ENCODE assay signal across 13 mouse cellular contexts in the genomic region with DNA sequence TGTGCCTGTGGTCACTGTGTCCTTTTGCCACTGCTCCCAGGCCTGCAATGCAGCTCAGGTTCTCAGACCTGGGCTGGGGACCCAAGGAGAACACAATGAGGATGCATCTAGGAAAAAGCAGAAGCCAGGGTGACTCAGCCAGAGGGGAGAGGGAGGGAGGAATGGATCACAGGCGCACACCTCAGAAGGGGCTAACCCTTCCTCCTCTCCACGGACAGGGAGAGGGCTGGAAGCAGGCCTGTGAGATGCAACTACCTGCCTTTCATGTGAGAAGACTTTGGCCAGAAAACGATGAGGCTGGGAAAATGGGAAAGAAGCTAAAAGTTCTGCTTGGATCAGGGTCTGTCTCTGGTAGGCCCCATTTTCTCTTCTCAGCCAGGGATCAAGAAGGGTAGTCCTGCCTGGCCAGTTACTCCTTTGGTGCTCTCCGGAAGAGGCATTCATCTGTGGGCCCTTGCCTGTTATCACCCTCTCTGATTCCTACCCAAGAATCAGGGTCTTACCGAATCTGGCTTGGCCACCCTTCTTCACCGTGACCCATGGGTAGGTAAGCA. TPM values are rescaled to one million over a fixed set of nuclear protein-coding genes. Genes with fewer than 3 reads are reported as not detected.
DNase-seq lines count a peak whose midpoint lies in the region; ATAC-seq and TF ChIP-seq lines count a peak whose summit lies in the region.
"Had no signal": no experiment of that assay in that cellular context is flagged by ENCODE, and none has a peak within 500 bp of the region (broad histone marks: within the 10 kb centered on the region; RNA-seq: fewer than 3 reads in every experiment).

No protein-coding gene starts in this region.

- TF ChIP-seq EP300 in lung, postnatal 0 days (IDR thresholded peaks at IDR 0.05), result no peak

- no peak overlapping the region for H3K9ac ChIP-seq in lung, embryonic 15.5 days
- H3K9ac ChIP-seq in forebrain, postnatal 0 days, result no peak overlapping the region
- peak overlapping the region; percentile 25; the same call in 1 of the 2 replicates for H3K9ac ChIP-seq in limb, embryonic 14.5 days (ENCODE audit: low read depth, low read length, severe bottlenecking)
- peak overlapping the region; percentile 34; the same call in 1 of the 2 replicates for H3K9ac ChIP-seq in neural tube, embryonic 14.5 days (replicated peaks; ENCODE audit: low read depth, low read length)
- no peak overlapping the region for H3K9ac ChIP-seq in lung, postnatal 0 days (replicated peaks; ENCODE audit: low read depth)
- H3K9ac ChIP-seq: intestine, embryonic 15.5 days; liver, embryonic 15.5 days had no signal

- H3K9me3 ChIP-seq in lung, embryonic 15.5 days, result no peaks in the 10 kb centered on the region
- no peaks in the 10 kb centered on the region for H3K9me3 ChIP-seq in forebrain, postnatal 0 days (ENCODE audit: low read length)
- H3K9me3 ChIP-seq in limb, embryonic 14.5 days (ENCODE audit: control insufficient read depth, low read length), result no peaks in the 10 kb centered on the region
- H3K9me3 ChIP-seq in neural tube, embryonic 14.5 days (ENCODE audit: control insufficient read depth, low read length), result no peaks in the 10 kb centered on the region
- no peaks in the 10 kb centered on the region for H3K9me3 ChIP-seq in lung, postnatal 0 days (ENCODE audit: low read length)
- H3K9me3 ChIP-seq: intestine, embryonic 15.5 days; liver, embryonic 15.5 days had no signal

- H3K4me3 ChIP-seq in lung, embryonic 15.5 days, result no peak overlapping the region
- H3K4me3 ChIP-seq in forebrain, postnatal 0 days (ENCODE audit: low read depth, low read length), result no peak overlapping the region
- no peak overlapping the region for H3K4me3 ChIP-seq in limb, embryonic 14.5 days (replicated peaks; ENCODE audit: low read length)
- no peak overlapping the region for H3K4me3 ChIP-seq in neural tube, embryonic 14.5 days (ENCODE audit: low read depth, low read length)
- no peak overlapping the region for H3K4me3 ChIP-seq in lung, postnatal 0 days (ENCODE audit: low read depth, low read length)
- H3K4me3 ChIP-seq: intestine, embryonic 15.5 days; liver, embryonic 15.5 days had no signal

- intact Hi-C loops in heart, postnatal 25 days (cut with DNase I), result no loop called here

- TF ChIP-seq POLR2A in limb, embryonic 14.5 days (IDR thresholded peaks at IDR 0.05; ENCODE audit: borderline replicate concordance, extremely low read depth, insufficient read depth, insufficient read length), result no peak

- no peak for ATAC-seq in lung, embryonic 15.5 days (ENCODE audit: borderline replicate concordance, extremely low read depth, low FRiP score, low TSS enrichment)
- 0 out of 2 replicates have a peak, but pooled peaks have one; percentile 0 for ATAC-seq in forebrain, postnatal 0 days
- no peak for ATAC-seq in limb, embryonic 14.5 days (ENCODE audit: low FRiP score, low read depth)
- peak; percentile 13 for ATAC-seq in neural tube, embryonic 14.5 days (ENCODE audit: low read depth)
- no peak for ATAC-seq in lung, postnatal 0 days
- ATAC-seq: intestine, embryonic 15.5 days had no signal

- H3K27ac ChIP-seq in lung, embryonic 15.5 days, result peak overlapping the region; percentile 9; the same call in 1 of the 2 replicates
- peak overlapping the region; percentile 64 for H3K27ac ChIP-seq in forebrain, postnatal 0 days (ENCODE audit: low read depth, low read length)
- H3K27ac ChIP-seq in limb, embryonic 14.5 days (replicated peaks; ENCODE audit: low read depth, low read length), result peak overlapping the region; percentile 39; the same call in 1 of the 2 replicates
- H3K27ac ChIP-seq in neural tube, embryonic 14.5 days (ENCODE audit: low read depth, low read length), result peak overlapping the region; percentile 79
- H3K27ac ChIP-seq in lung, postnatal 0 days (ENCODE audit: low read length), result no peak overlapping the region
- H3K27ac ChIP-seq: intestine, embryonic 15.5 days; liver, embryonic 15.5 days had no signal

- no peak for DNase-seq in lung, postnatal 25 days (ENCODE audit: low spot score)
- no peak for DNase-seq in forebrain, postnatal 0 days
- DNase-seq in limb, embryonic 14.5 days (ENCODE audit: low spot score), result no peak
- no peak for DNase-seq in adrenal gland, adult 18-20 months (ENCODE audit: low spot score in 2 of 2)
- no peak for DNase-seq in heart, postnatal 25 days (ENCODE audit: low spot score)
- DNase-seq in lung, postnatal 0 days (ENCODE audit: low spot score), result no peak
- DNase-seq: cerebellum, postnatal 36 days; layer of hippocampus, adult 9-11 months had no signal

- no peak for TF ChIP-seq CTCF in forebrain, postnatal 0 days (IDR thresholded peaks at IDR 0.05; ENCODE audit: low read depth)
- TF ChIP-seq CTCF in lung, postnatal 0 days (IDR thresholded peaks at IDR 0.05), result no peak

- WGBS in lung, embryonic 15.5 days, result 76% methylated on average over 6 of the region's 6 CpGs
- 40% methylated on average over 6 of the region's 6 CpGs for WGBS in forebrain, postnatal 0 days
- 72% methylated on average over 6 of the region's 6 CpGs for whole genome bisulfite sequencing in limb, embryonic 14.5 days
- WGBS in neural tube, embryonic 14.5 days, result 54% methylated on average over 6 of the region's 6 CpGs
- 78% methylated on average over 6 of the region's 6 CpGs for WGBS in lung, postnatal 0 days

- no peak overlapping the region for H3K4me2 ChIP-seq in lung, embryonic 15.5 days
- H3K4me2 ChIP-seq in forebrain, postnatal 0 days (ENCODE audit: low read depth), result no peak overlapping the region
- H3K4me2 ChIP-seq in limb, embryonic 14.5 days (replicated peaks; ENCODE audit: low read depth, low read length, severe bottlenecking), result no peak overlapping the region
- H3K4me2 ChIP-seq in neural tube, embryonic 14.5 days (ENCODE audit: low read depth, low read length), result peak overlapping the region; percentile 15; the same call in 1 of the 2 replicates
- no peak overlapping the region for H3K4me2 ChIP-seq in lung, postnatal 0 days (replicated peaks; ENCODE audit: low read depth, low read length)
- H3K4me2 ChIP-seq: heart, embryonic 11.5 days; intestine, embryonic 15.5 days; liver, embryonic 15.5 days had no signal

- H3K36me3 ChIP-seq in lung, embryonic 15.5 days, result no peaks in the 10 kb centered on the region
- peaks cover 7% of the 10 kb centered on the region; the same call in 1 of the 2 replicates for H3K36me3 ChIP-seq in forebrain, postnatal 0 days (ENCODE audit: insufficient read depth)
- H3K36me3 ChIP-seq in limb, embryonic 14.5 days (ENCODE audit: control insufficient read depth, insufficient read depth, low read length), result peaks cover 5% of the 10 kb centered on the region
- H3K36me3 ChIP-seq in neural tube, embryonic 14.5 days (ENCODE audit: control insufficient read depth, insufficient read depth, low read length), result no peaks in the 10 kb centered on the region
- no peaks in the 10 kb centered on the region for H3K36me3 ChIP-seq in lung, postnatal 0 days (ENCODE audit: insufficient read depth, low read length)
- H3K36me3 ChIP-seq: liver, embryonic 15.5 days had no signal

- H3K27me3 ChIP-seq in lung, embryonic 15.5 days, result no peaks in the 10 kb centered on the region
- H3K27me3 ChIP-seq in forebrain, postnatal 0 days (ENCODE audit: insufficient read depth, low read length), result no peaks in the 10 kb centered on the region
- no peaks in the 10 kb centered on the region for H3K27me3 ChIP-seq in limb, embryonic 14.5 days (ENCODE audit: control insufficient read depth, insufficient read depth, low read length)
- no peaks in the 10 kb centered on the region for H3K27me3 ChIP-seq in neural tube, embryonic 14.5 days (ENCODE audit: control insufficient read depth, insufficient read depth, low read length)
- no peaks in the 10 kb centered on the region for H3K27me3 ChIP-seq in lung, postnatal 0 days (replicated peaks; ENCODE audit: insufficient read depth, low read length)
- H3K27me3 ChIP-seq: intestine, embryonic 15.5 days; liver, embryonic 15.5 days had no signal

- H3K4me1 ChIP-seq in lung, embryonic 15.5 days, result peaks cover 46% of the 10 kb centered on the region
- H3K4me1 ChIP-seq in forebrain, postnatal 0 days (ENCODE audit: insufficient read depth), result peaks cover 47% of the 10 kb centered on the region
- peaks cover 43% of the 10 kb centered on the region for H3K4me1 ChIP-seq in limb, embryonic 14.5 days (ENCODE audit: control insufficient read depth, insufficient read depth, low read length)
- H3K4me1 ChIP-seq in neural tube, embryonic 14.5 days (ENCODE audit: control insufficient read depth, insufficient read depth, low read length), result peaks cover 80% of the 10 kb centered on the region
- H3K4me1 ChIP-seq in lung, postnatal 0 days (ENCODE audit: insufficient read depth, low read depth, low read length), result peaks cover 18% of the 10 kb centered on the region; the same call in 1 of the 2 replicates
- H3K4me1 ChIP-seq: liver, embryonic 15.5 days had no signal

RNA-seq across cellular contexts. Expression of a gene that starts 10.7 kb away (rescaled TPM):
- polyA plus RNA-seq in lung, embryonic 15.5 days (2015; fragmentation: Nextera tagmentation; extraction: Ambion mirVana), result 11.5 and 14.1 TPM in 2 replicates
- total RNA-seq in forebrain, postnatal 0 days (2014; rRNA removed), result 47.2 and 63.4 TPM in 2 replicates
- 35.3 and 37.3 TPM in 2 replicates for polyA plus RNA-seq in forebrain, postnatal 0 days (2015; fragmentation: Nextera tagmentation; extraction: Ambion mirVana)
- polyA plus RNA-seq in limb, embryonic 14.5 days (2012; rRNA removed), result 29.4 and 35.6 TPM in 2 replicates
- 15.6 and 19.1 TPM in 2 replicates for polyA plus RNA-seq in limb, embryonic 14.5 days (2014; fragmentation: Nextera tagmentation; extraction: Ambion mirVana)
- polyA plus RNA-seq in neural tube, embryonic 14.5 days (2014; fragmentation: Nextera tagmentation; extraction: Ambion mirVana), result 50.9 and 52.2 TPM in 2 replicates
- 1 to 10 TPM; 1.6 to 1.7 TPM for total RNA-seq in adrenal gland, adult 18-20 months (2021)
- total RNA-seq in heart, postnatal 25 days (2021), result 1 to 10 TPM; 1.5 to 2.4 TPM
- polyA plus RNA-seq in lung, postnatal 0 days (2015; fragmentation: Nextera tagmentation; extraction: Ambion mirVana), result 6.2 and 6.9 TPM in 2 replicates

RNA-seq across cellular contexts. Expression of a gene that starts 39.8 kb away (rescaled TPM):
- polyA plus RNA-seq in lung, embryonic 15.5 days (2015; fragmentation: Nextera tagmentation; extraction: Ambion mirVana), result not detected in 2 replicates
- total RNA-seq in forebrain, postnatal 0 days (2014; rRNA removed), result 0.95 and 1.0 TPM in 2 replicates
- polyA plus RNA-seq in forebrain, postnatal 0 days (2015; fragmentation: Nextera tagmentation; extraction: Ambion mirVana), result 0.20 and 0.47 TPM in 2 replicates
- 0.25 and 0.41 TPM in 2 replicates for polyA plus RNA-seq in limb, embryonic 14.5 days (2012; rRNA removed)
- not detected in 2 replicates for polyA plus RNA-seq in limb, embryonic 14.5 days (2014; fragmentation: Nextera tagmentation; extraction: Ambion mirVana)
- 3.3 and 3.6 TPM in 2 replicates for polyA plus RNA-seq in neural tube, embryonic 14.5 days (2014; fragmentation: Nextera tagmentation; extraction: Ambion mirVana)
- total RNA-seq in adrenal gland, adult 18-20 months (2021), result not detected
- total RNA-seq in heart, postnatal 25 days (2021), result not detected
- not detected in 2 replicates for polyA plus RNA-seq in lung, postnatal 0 days (2015; fragmentation: Nextera tagmentation; extraction: Ambion mirVana)
- polyA plus RNA-seq: heart, embryonic 11.5 days; liver, embryonic 15.5 days had no signal

Comparison
In these comparisons a context has a peak if more than half of its experiments do, and no peak if none do; other contexts are left out.
1. ATAC-seq: peak in forebrain, postnatal 0 days (single experiment) and neural tube, embryonic 14.5 days (single experiment); none in lung, embryonic 15.5 days (single experiment), limb, embryonic 14.5 days (single experiment) and lung, postnatal 0 days (single experiment).
2. H3K9ac ChIP-seq: peak in limb, embryonic 14.5 days (single experiment) and neural tube, embryonic 14.5 days (single experiment); none in lung, embryonic 15.5 days (single experiment), forebrain, postnatal 0 days (single experiment) and lung, postnatal 0 days (single experiment).